Mouse (Mus musculus): ENCODE measurements around the gene Gal3st1.
"Not testable (repeated sequence)": the region's sequence is repeated elsewhere in the genome, so short reads cannot be mapped to it uniquely, and the experiment has no call there.

DNA sequence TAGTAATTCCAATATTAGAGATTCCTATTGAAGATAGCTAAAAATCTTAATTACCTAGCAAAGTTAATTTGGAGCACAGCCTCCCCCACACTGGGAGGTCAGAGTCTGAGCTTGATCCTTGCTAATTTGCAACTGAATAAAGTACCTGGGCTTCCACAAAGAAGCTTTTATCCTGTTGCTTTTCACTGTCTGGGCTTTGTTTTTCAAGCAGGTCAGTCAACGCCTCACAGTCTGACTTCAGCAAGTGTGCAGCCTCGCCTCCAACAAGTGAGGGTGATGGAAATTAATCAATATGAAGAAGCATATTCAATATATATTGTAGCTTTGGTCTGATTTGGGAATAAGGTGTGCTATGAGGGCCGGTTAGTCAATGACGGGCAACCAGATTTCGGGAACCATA, 28.6 kb upstream of the Gal3st1 start:
- not testable (repeated sequence) for TF ChIP-seq CTCF (conservative IDR thresholded peaks at IDR 0.05 in 1 of 2, IDR thresholded peaks at IDR 0.05 in 1 of 2; ENCODE audit: low read depth in 2 of 2, low read length in 2 of 2); USF1 (IDR thresholded peaks at IDR 0.05; ENCODE audit: low read depth, low read length); NRF1 (IDR thresholded peaks at IDR 0.05; ENCODE audit: low read depth, low read length); MYC (IDR thresholded peaks at IDR 0.05; ENCODE audit: low read depth, low read length); HCFC1 (IDR thresholded peaks at IDR 0.05; ENCODE audit: low read depth, low read length); ZNF384 (IDR thresholded peaks at IDR 0.05; ENCODE audit: low read depth, low read length); POLR2A (IDR thresholded peaks at IDR 0.05; ENCODE audit: low read depth, low read length); E2F4 (IDR thresholded peaks at IDR 0.05; ENCODE audit: insufficient replicate concordance, low read depth, low read length); SIN3A (IDR thresholded peaks at IDR 0.05; ENCODE audit: low read length)
